Mouse (Mus musculus): ENCODE measurements at regions not wholly inside any gene's neighbourhood (a gene's known extent, or its start where the extent isn't known, plus 50 kb on each side); places are given as distances from the start of the nearest gene placed in this dataset.

GRCm38 (mm10) chr13:100971080-100972017 is 138.1 kb upstream of the Slc30a5 start:
- DNase-seq: no peak

GRCm38 (mm10) chr13:100962811-100963540 is 129.7 kb upstream of the Slc30a5 start:
- DNase-seq: no peak

GRCm38 (mm10) chr13:100954598-100955251 is 121.5 kb upstream of the Slc30a5 start:
- DNase-seq: no peak

GRCm38 (mm10) chr13:100954106-100954505 is 120.9 kb upstream of the Slc30a5 start:
- no peak for DNase-seq

GRCm38 (mm10) chr13:100951185-100951508 is 117.9 kb upstream of the Slc30a5 start:
- no peak for DNase-seq

GRCm38 (mm10) chr13:100950348-100951184 is 117.3 kb upstream of the Slc30a5 start:
- no peak for DNase-seq

- no peak for DNase-seq
These were observed 110.1 kb upstream of the Slc30a5 start for GRCm38 (mm10) chr13:100943206-100943848.

- no peak for DNase-seq
These were observed 107.6 kb upstream of the Slc30a5 start for GRCm38 (mm10) chr13:100940791-100941190.

GRCm38 (mm10) chr13:100939677-100940076 is 106.5 kb upstream of the Slc30a5 start:
- peak; percentile 69 for DNase-seq

GRCm38 (mm10) chr13:100933265-100933664 is 100.0 kb upstream of the Slc30a5 start:
- no peak for DNase-seq

DNA sequence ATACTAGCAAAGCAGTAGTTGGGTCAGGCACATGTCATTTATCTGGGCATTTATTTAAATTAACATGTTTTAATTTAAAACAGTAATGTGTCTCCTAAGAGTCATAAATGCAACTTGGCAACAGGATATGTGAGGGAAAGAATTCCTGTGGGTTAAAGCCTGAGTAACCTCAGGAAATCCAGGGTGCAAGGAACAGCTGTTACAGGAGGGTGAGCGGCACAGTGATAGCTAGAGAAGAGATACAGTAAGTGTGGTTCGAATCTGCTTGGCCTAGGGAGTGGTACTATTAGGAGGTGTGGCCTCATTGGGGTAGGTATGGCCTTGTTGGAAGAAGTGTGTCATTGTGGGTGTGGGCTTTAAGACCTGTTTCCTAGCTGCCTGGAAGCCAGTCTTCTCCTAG is 66.3 kb upstream of the Slc30a5 start:
- no peak for DNase-seq

DNA sequence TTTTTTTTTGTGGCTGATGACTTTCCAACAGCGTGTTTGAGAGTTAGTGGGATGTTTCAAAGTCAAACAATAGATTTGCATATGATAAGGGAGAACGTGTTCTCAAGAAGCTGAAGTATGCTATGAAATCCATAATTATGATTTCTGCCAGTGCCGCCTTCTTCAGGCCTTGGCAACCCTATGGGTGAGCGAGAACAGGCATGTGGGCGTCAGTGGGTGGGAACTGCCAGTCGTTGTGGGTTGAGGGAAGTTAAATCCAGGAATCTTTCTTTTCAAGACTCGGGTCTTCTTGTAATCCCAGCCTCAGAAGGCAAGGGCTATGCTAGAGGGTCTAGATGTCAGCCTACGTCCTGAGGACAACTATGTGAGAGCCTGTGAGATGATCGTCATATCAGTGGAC is 60.6 kb upstream of the Slc30a5 start:
- DNase-seq: no peak

DNA sequence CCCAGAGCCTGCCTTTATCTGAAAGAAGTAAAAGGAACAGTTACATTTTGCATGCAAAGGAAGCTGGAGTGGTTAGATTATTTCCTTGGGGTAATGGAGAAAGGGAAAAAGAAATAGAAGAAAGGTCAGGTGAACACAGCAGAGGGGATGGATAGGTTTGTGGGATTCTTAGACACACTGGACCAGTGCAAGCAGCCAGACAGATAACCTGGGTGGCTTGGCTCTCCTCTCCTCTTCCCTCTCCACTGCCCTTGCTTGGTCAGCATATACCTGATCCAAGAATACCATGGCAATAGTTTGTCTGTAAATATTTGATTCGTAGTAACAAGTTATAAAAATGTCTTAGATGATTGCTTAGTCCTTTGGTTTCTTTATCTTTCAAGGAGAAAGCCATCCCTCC is 59.9 kb upstream of the Slc30a5 start:
- DNase-seq: no peak

GRCm38 (mm10) chr13:100892647-100893071 is 59.4 kb upstream of the Slc30a5 start:
- DNase-seq: no peak

- peak; percentile 47 for DNase-seq
These were observed 59.0 kb upstream of the Slc30a5 start for GRCm38 (mm10) chr13:100892204-100892603.

GRCm38 (mm10) chr13:100890457-100890856 is 57.2 kb upstream of the Slc30a5 start:
- DNase-seq: no peak

DNA sequence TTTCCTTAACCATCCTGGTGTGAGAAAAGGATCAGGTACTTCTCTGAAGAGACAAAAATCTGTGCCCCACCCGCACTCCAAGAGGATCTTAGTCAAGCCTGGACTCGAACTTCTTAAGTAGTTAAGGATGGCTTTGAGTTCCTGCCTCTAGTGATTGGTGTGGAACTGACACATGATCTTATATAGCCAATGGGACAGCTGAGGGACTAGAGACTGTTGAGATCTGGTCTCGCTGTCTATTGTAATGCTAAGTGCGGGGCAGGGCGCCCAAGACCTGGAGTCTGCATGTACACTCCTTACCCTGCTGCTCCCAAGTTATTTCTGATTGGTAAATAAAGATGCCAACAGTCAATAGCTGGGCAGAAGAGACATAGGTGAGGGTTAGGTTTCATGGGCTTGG is 55.3 kb upstream of the Slc30a5 start:
- DNase-seq: no peak

- no peak for DNase-seq
These were observed 50.5 kb upstream of the Slc30a5 start for GRCm38 (mm10) chr13:100883711-100884110.
